Mouse (Mus musculus): Measurements from ENCODE around the gene Nppc.

Nppc gene

GRCm38 (mm10) chr1:86652675-86653074, 17.7 kb downstream of the Nppc start:
- peak; percentile 30 for DNase-seq (ENCODE audit: low spot score)

GRCm38 (mm10) chr1:86650272-86650671, 20.1 kb downstream of the Nppc start:
- DNase-seq (ENCODE audit: low spot score): peak; percentile 82

GRCm38 (mm10) chr1:86647517-86647916, 22.9 kb downstream of the Nppc start:
- no peak for DNase-seq (ENCODE audit: low spot score)

- no peak for DNase-seq (ENCODE audit: low spot score)
These were observed 27.1 kb downstream of the Nppc start for GRCm38 (mm10) chr1:86643101-86643809.

- peak; percentile 65 for DNase-seq (ENCODE audit: low spot score)
These were observed 35.5 kb downstream of the Nppc start for GRCm38 (mm10) chr1:86634751-86635359.

- DNase-seq (ENCODE audit: low spot score): peak; percentile 24
These were observed 36.3 kb downstream of the Nppc start for GRCm38 (mm10) chr1:86633840-86634750.

GRCm38 (mm10) chr1:86633434-86633833, 36.9 kb downstream of the Nppc start:
- DNase-seq (ENCODE audit: low spot score): no peak

- no peak for DNase-seq (ENCODE audit: low spot score)
These were observed 37.5 kb downstream of the Nppc start for GRCm38 (mm10) chr1:86632732-86633380.

GRCm38 (mm10) chr1:86630527-86630926, 39.8 kb downstream of the Nppc start:
- DNase-seq (ENCODE audit: low spot score): no peak

- DNase-seq (ENCODE audit: low spot score): no peak
These were observed 40.4 kb downstream of the Nppc start for GRCm38 (mm10) chr1:86629936-86630335.

- no peak for DNase-seq (ENCODE audit: low spot score)
These were observed 42.1 kb downstream of the Nppc start for GRCm38 (mm10) chr1:86628270-86628669.

- DNase-seq (ENCODE audit: low spot score): no peak
These were observed 47.1 kb downstream of the Nppc start for GRCm38 (mm10) chr1:86623001-86624000.

- DNase-seq (ENCODE audit: low spot score): no peak
These were observed 48.1 kb downstream of the Nppc start for GRCm38 (mm10) chr1:86622296-86622695.

- peak; percentile 89 for DNase-seq (ENCODE audit: low spot score)
These were observed 51.8 kb downstream of the Nppc start for GRCm38 (mm10) chr1:86618454-86619125.

Data from retina, embryonic 14.5 days (tissue).